Mouse (Mus musculus): ENCODE data around the gene March11. TPM values are rescaled to one million over a fixed set of nuclear protein-coding genes. Genes with fewer than 3 reads are reported as not detected.
A peak's percentile ranks its signal among the peaks of the same experiment; 100 is the strongest.

The March11 gene
- not detected in 2 replicates for polyA plus RNA-seq (2015; fragmentation: Nextera tagmentation; extraction: Ambion mirVana)

DNA sequence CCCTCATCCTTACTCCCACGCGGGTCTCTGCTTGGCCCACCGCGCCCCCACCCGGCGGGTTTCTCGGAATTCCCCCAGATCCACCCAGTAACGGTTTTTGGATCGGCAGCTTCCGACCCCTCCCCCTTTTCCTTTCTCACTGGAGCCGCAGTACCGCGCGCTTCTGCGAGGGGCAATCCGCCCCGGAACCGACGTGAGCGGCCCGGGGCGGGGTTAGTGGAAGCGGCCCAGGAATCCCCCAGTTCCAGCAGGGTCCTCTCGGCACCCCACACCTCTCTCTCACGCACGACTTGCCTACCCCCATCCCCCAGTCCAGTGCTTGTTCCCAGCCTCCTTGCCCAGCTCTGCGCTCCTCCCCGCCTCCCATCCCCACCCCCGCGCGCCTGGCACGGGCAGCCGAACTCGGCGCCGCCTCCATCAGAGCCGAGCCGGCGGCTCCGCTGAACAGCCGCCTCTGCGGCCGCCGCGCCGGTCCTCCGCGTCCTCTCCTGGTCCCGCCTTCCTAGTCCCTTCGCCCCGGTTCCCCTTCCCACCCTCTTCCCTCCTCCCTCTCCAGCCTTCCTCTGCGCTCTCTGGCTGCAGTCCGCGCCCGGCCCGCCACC lies at the start of gene March11:
March11 (plus strand) TSS at position 420 of the 602 bp plus-strand sequence.
- Histone ChIP-seq H3K4me2 (ENCODE audit: low read depth, low read length) (peak within 1 kb of the TSS; percentile 60), H3K4me1 (ENCODE audit: insufficient read depth) (0 out of 2 replicates have a peak, but pooled peaks cover 4% of the 10 kb centered on the region), H3K9me3 (ENCODE audit: low read length) (no peaks in the 10 kb centered on the region), H3K27ac (ENCODE audit: low read depth) (no peak within 1 kb of the TSS), H3K27me3 (ENCODE audit: insufficient read depth, low read length) (peaks cover 20% of the 10 kb centered on the region), H3K4me3 (ENCODE audit: low read depth, low read length) (peak within 1 kb of the TSS; percentile 25; the same call in 1 of the 2 replicates), H3K9ac (replicated peaks) (no peak within 1 kb of the TSS), H3K36me3 (replicated peaks; ENCODE audit: insufficient read depth, low read length) (no peaks in the 10 kb centered on the region)
- no peak for TF ChIP-seq EP300 (IDR thresholded peaks at IDR 0.05; ENCODE audit: low read depth)
- TF ChIP-seq CTCF (IDR thresholded peaks at IDR 0.05; ENCODE audit: low read depth) = no peak
- peak; percentile 14 for DNase-seq
- 2% methylated on average over 36 of the region's 56 CpGs for WGBS (ENCODE audit: insufficient replicate concordance)
- ATAC-seq = no peak

GRCm38 (mm10) chr15:26262336-26262735 lies 46.5 kb upstream of the March11 start:
- ATAC-seq (no peak), DNase-seq (no peak)
- WGBS (ENCODE audit: insufficient replicate concordance) = 35% methylated on average over 1 of the region's 1 CpGs
- no peaks in the 10 kb centered on the region for H3K36me3 ChIP-seq (replicated peaks; ENCODE audit: insufficient read depth, low read length)
- no peak overlapping the region for H3K27ac ChIP-seq (ENCODE audit: low read depth)
- TF ChIP-seq CTCF (IDR thresholded peaks at IDR 0.05; ENCODE audit: low read depth) = no peak
- TF ChIP-seq EP300 (IDR thresholded peaks at IDR 0.05; ENCODE audit: low read depth) = no peak
- H3K4me3 ChIP-seq (ENCODE audit: low read depth, low read length) = no peak overlapping the region
- H3K27me3 ChIP-seq (ENCODE audit: insufficient read depth, low read length) = no peaks in the 10 kb centered on the region
- H3K9me3 ChIP-seq (ENCODE audit: low read length) = no peaks in the 10 kb centered on the region
- no peaks in the 10 kb centered on the region for H3K4me1 ChIP-seq (ENCODE audit: insufficient read depth)
- H3K9ac ChIP-seq (replicated peaks) = no peak overlapping the region
- H3K4me2 ChIP-seq (ENCODE audit: low read depth, low read length) = no peak overlapping the region

- H3K4me2 ChIP-seq (ENCODE audit: low read depth, low read length) = no peak overlapping the region
- no peaks in the 10 kb centered on the region for H3K36me3 ChIP-seq (replicated peaks; ENCODE audit: insufficient read depth, low read length)
- no peak overlapping the region for H3K27ac ChIP-seq (ENCODE audit: low read depth)
- 73% methylated on average over 4 of the region's 4 CpGs for WGBS (ENCODE audit: insufficient replicate concordance)
- H3K4me3 ChIP-seq (ENCODE audit: low read depth, low read length) = no peak overlapping the region
- no peaks in the 10 kb centered on the region for H3K9me3 ChIP-seq (ENCODE audit: low read length)
- no peak for DNase-seq
- H3K4me1 ChIP-seq (ENCODE audit: insufficient read depth) = no peaks in the 10 kb centered on the region
- H3K9ac ChIP-seq (replicated peaks) = no peak overlapping the region
- no peak for ATAC-seq
- no peak for TF ChIP-seq EP300 (IDR thresholded peaks at IDR 0.05; ENCODE audit: low read depth)
- TF ChIP-seq CTCF (IDR thresholded peaks at IDR 0.05; ENCODE audit: low read depth) = no peak
- no peaks in the 10 kb centered on the region for H3K27me3 ChIP-seq (ENCODE audit: insufficient read depth, low read length)
These were observed 39.3 kb upstream of the March11 start for GRCm38 (mm10) chr15:26269596-26269995.

DNA sequence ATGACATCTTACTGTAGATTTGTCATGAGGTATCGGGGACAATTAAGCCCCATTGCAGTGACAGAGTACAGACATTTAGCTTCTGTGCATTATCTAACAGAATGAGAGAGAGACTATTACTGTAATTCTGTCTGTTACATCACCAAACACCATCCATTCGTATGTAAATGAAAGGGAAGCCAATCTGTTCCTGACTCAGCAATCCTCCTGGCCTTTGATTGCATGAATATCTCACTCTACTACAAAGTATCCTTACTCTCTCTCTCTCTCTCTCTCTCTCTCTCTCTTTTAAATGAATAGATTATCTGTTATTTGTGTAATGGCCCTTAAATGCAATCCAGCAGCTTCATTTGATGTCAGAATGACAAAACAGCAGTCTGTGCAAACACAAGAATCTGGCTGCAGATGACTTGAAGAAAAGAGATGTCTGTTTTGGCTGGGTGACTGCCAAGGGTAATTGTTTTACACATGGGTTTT lies 32.8 kb upstream of the March11 start:
- Histone ChIP-seq H3K4me2 (ENCODE audit: low read depth, low read length) (no peak overlapping the region), H3K27me3 (ENCODE audit: insufficient read depth, low read length) (no peaks in the 10 kb centered on the region), H3K9me3 (ENCODE audit: low read length) (no peaks in the 10 kb centered on the region), H3K27ac (ENCODE audit: low read depth) (no peak overlapping the region), H3K4me3 (ENCODE audit: low read depth, low read length) (no peak overlapping the region), H3K9ac (replicated peaks) (no peak overlapping the region), H3K4me1 (ENCODE audit: insufficient read depth) (no peaks in the 10 kb centered on the region), H3K36me3 (replicated peaks; ENCODE audit: insufficient read depth, low read length) (no peaks in the 10 kb centered on the region)
- DNase-seq = no peak
- no peak for ATAC-seq
- WGBS (ENCODE audit: insufficient replicate concordance) = 73% methylated on average over 2 of the region's 2 CpGs
- TF ChIP-seq CTCF (IDR thresholded peaks at IDR 0.05; ENCODE audit: low read depth) (no peak), EP300 (IDR thresholded peaks at IDR 0.05; ENCODE audit: low read depth) (no peak)

DNA sequence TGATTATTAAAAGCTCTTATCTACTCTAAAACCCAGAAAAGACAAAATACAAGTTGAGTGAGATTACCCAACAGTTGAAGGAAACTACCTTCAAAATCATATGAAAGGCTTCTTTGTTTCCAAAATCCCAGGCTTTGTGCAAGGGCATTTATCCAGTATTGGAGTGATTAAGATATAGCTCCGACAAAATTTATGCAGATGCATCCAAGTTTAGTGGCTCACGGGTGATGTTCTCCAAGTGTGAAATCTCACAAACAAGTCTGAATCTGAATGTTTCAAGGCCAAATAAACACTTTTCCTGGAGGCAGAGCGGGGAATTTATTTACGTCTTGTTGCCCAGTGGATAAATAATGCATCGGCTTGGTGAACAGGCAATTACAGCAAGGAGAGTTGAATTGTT lies 32.2 kb upstream of the March11 start:
- DNase-seq (no peak), ATAC-seq (no peak)
- WGBS (ENCODE audit: insufficient replicate concordance) = 73% methylated on average over 5 of the region's 5 CpGs
- H3K4me2 ChIP-seq (ENCODE audit: low read depth, low read length) = no peak overlapping the region
- no peaks in the 10 kb centered on the region for H3K9me3 ChIP-seq (ENCODE audit: low read length)
- H3K4me3 ChIP-seq (ENCODE audit: low read depth, low read length) = no peak overlapping the region
- H3K4me1 ChIP-seq (ENCODE audit: insufficient read depth) = no peaks in the 10 kb centered on the region
- H3K36me3 ChIP-seq (replicated peaks; ENCODE audit: insufficient read depth, low read length) = no peaks in the 10 kb centered on the region
- H3K9ac ChIP-seq (replicated peaks) = no peak overlapping the region
- no peak overlapping the region for H3K27ac ChIP-seq (ENCODE audit: low read depth)
- no peaks in the 10 kb centered on the region for H3K27me3 ChIP-seq (ENCODE audit: insufficient read depth, low read length)
- no peak for TF ChIP-seq EP300 (IDR thresholded peaks at IDR 0.05; ENCODE audit: low read depth)
- TF ChIP-seq CTCF (IDR thresholded peaks at IDR 0.05; ENCODE audit: low read depth) = no peak

- Histone ChIP-seq H3K4me1 (ENCODE audit: insufficient read depth) (no peaks in the 10 kb centered on the region), H3K27me3 (ENCODE audit: insufficient read depth, low read length) (no peaks in the 10 kb centered on the region), H3K36me3 (replicated peaks; ENCODE audit: insufficient read depth, low read length) (no peaks in the 10 kb centered on the region), H3K9me3 (ENCODE audit: low read length) (no peaks in the 10 kb centered on the region), H3K4me2 (ENCODE audit: low read depth, low read length) (no peak overlapping the region), H3K27ac (ENCODE audit: low read depth) (no peak overlapping the region), H3K4me3 (ENCODE audit: low read depth, low read length) (no peak overlapping the region), H3K9ac (replicated peaks) (no peak overlapping the region)
- WGBS (ENCODE audit: insufficient replicate concordance) = 83% methylated on average over 4 of the region's 4 CpGs
- ATAC-seq (no peak), DNase-seq (no peak)
- no peak for TF ChIP-seq CTCF (IDR thresholded peaks at IDR 0.05; ENCODE audit: low read depth)
These were observed 17.0 kb upstream of the March11 start for GRCm38 (mm10) chr15:26291871-26292270.
